Mouse (Mus musculus): Measurements from ENCODE around the gene Cnn1. TPM values are rescaled to one million over a fixed set of nuclear protein-coding genes. Genes with fewer than 3 reads are reported as not detected.

Gene Cnn1
- total RNA-seq, 2 experiments from 2014 or later, result 1.4 to 12.9 TPM

- DNase-seq, result no peak
Measured at GRCm38 (mm10) chr9:22157516-22158265, 58.7 kb downstream of the Cnn1 start.

Small RNAs within 50 kb of the gene (microRNA-seq; reads per million reads assigned to microRNA genes)
- not detected for gene Mir7084

Other genes with a start within 250 kb of the Cnn1 start
- 10 to 100 TPM; 40.1 to 56.3 TPM for gene Dock6, start 246.6 kb upstream of the Cnn1 start, total RNA-seq (2021)
- 10 to 100 TPM; 37.2 to 45.4 TPM for gene Rab3d, start 181.0 kb upstream of the Cnn1 start, total RNA-seq (2021)
- 1 to 10 TPM; 5.6 to 8.8 TPM for gene Ccdc159, start 171.7 kb upstream of the Cnn1 start, total RNA-seq (2021)
- 100 to 1,000 TPM; 182 to 187 TPM for gene Tmem205, start 171.7 kb upstream of the Cnn1 start, total RNA-seq (2021)
- gene Plppr2, start 162.2 kb upstream of the Cnn1 start, total RNA-seq (2021), result 10 to 100 TPM; 21.9 to 22.3 TPM
- gene Swsap1, start 143.5 kb upstream of the Cnn1 start, total RNA-seq (2021), result 10 to 100 TPM; 11.9 to 15.1 TPM
- 1 to 10 TPM; 7.0 to 9.1 TPM for gene Epor, start 135.7 kb upstream of the Cnn1 start, total RNA-seq (2021)
- gene Rgl3, start 109.8 kb upstream of the Cnn1 start, total RNA-seq (2021), result 10 to 100 TPM; 16.2 to 23.0 TPM
- gene Ccdc151, start 96.6 kb upstream of the Cnn1 start, total RNA-seq (2021), result under 1 TPM; 0.39 to 1.00 TPM
- gene Prkcsh, start 96.4 kb upstream of the Cnn1 start, total RNA-seq (2021), result 100 to 1,000 TPM; 116 to 119 TPM
- gene Elavl3, start 47.2 kb upstream of the Cnn1 start, total RNA-seq (2021), result 1 to 10 TPM; 1.8 to 4.6 TPM
- not detected for gene Gm49318, start 28.0 kb upstream of the Cnn1 start, total RNA-seq (2021)
- gene Zfp653, start 27.8 kb upstream of the Cnn1 start, total RNA-seq (2021), result 10 to 100 TPM in 1 of 2 experiments, 1 to 10 TPM in 1; 9.7 to 11.8 TPM
- gene Ecsit, start 13.8 kb upstream of the Cnn1 start, total RNA-seq (2021), result 10 to 100 TPM; 70.8 to 78.5 TPM
- gene Elof1, start 18.0 kb downstream of the Cnn1 start, total RNA-seq (2021), result 10 to 100 TPM; 80.6 to 88.5 TPM
- gene Acp5, start 36.5 kb downstream of the Cnn1 start, total RNA-seq (2021), result 10 to 100 TPM; 28.0 to 74.3 TPM
- gene Pigyl, start 57.6 kb downstream of the Cnn1 start, total RNA-seq (2021), result 10 to 100 TPM; 46.4 to 54.9 TPM
- 1 to 10 TPM in 1 of 2 experiments, under 1 TPM in 1; 0.78 to 1.7 TPM for gene Zfp872, start 88.9 kb downstream of the Cnn1 start, total RNA-seq (2021)
- gene Zfp809, start 126.5 kb downstream of the Cnn1 start, total RNA-seq (2021), result 10 to 100 TPM; 30.4 to 37.4 TPM
- gene Zfp599, start 160.7 kb downstream of the Cnn1 start, total RNA-seq (2021), result 1 to 10 TPM in 1 of 2 experiments, under 1 TPM in 1; 0.90 to 1.3 TPM
- 10 to 100 TPM in 1 of 2 experiments, 1 to 10 TPM in 1; 9.2 to 12.4 TPM for gene Zfp810, start 208.4 kb downstream of the Cnn1 start, total RNA-seq (2021)